Mouse (Mus musculus) intestine, embryonic 14.5 days (tissue): ENCODE data around the gene Stil. TPM values are rescaled to one million over a fixed set of nuclear protein-coding genes. Genes with fewer than 3 reads are reported as not detected.

Experiments used
- ATAC-seq: fragments of 200-750 bp; cut with Nextera tagmentation; replicated peaks from 2 replicates; pipeline ENCODE4 v1.8.0; 2017; ENCODE audit warnings: low read depth, moderate number of reproducible peaks, moderate TSS enrichment, moderate library complexity; ENCODE audit not compliant: low FRiP score, low TSS enrichment
- DNase-seq: peaks from one replicate; pipeline ENCODE4 v3.0.0-alpha.2; 2018; ENCODE audit warnings: low spot score
- H3K27ac ChIP-seq: fragments of 300-500 bp; sonication (generic); 2 replicates; pipeline ENCODE4 v1.5.1; 2014; ENCODE audit warnings: low read depth, mild to moderate bottlenecking, control low read depth
- H3K27me3 ChIP-seq: fragments of 300-500 bp; sonication (generic); replicated peaks from 2 replicates; pipeline ENCODE4 v1.6.1; 2014; ENCODE audit warnings: low read length, control low read depth; ENCODE audit not compliant: control insufficient read depth, insufficient read depth
- H3K36me3 ChIP-seq: fragments of 300-500 bp; sonication (generic); 2 replicates; pipeline ENCODE4 v1.6.1; 2014; ENCODE audit warnings: low read length, control low read depth; ENCODE audit not compliant: control insufficient read depth, insufficient read depth
- H3K4me1 ChIP-seq: fragments of 300-500 bp; sonication (generic); replicated peaks from 2 replicates; pipeline ENCODE4 v1.6.1; 2014; ENCODE audit warnings: low read length, control low read depth, mixed read lengths; ENCODE audit not compliant: control insufficient read depth, insufficient read depth
- H3K4me2 ChIP-seq: fragments of 300-500 bp; sonication (generic); 2 replicates; pipeline ENCODE4 v1.6.1; 2014; ENCODE audit warnings: low read length
- H3K4me3 ChIP-seq: fragments of 300-500 bp; sonication (generic); 2 replicates; pipeline ENCODE4 v1.5.1; 2014; ENCODE audit warnings: low read depth, low read length, control low read depth, mixed read lengths
- H3K9ac ChIP-seq: fragments of 300-500 bp; sonication (generic); 2 replicates; pipeline ENCODE4 v1.6.1; 2014; ENCODE audit warnings: mild to moderate bottlenecking, low read length
- H3K9me3 ChIP-seq: fragments of 300-500 bp; sonication (generic); 2 replicates; pipeline ENCODE4 v1.6.1; 2016; ENCODE audit warnings: low read length, control low read depth; ENCODE audit not compliant: control insufficient read depth
- WGBS: fragments of 180-500 bp; shearing (Covaris S2); extraction: QIAGEN DNeasy Blood & Tissue Kit; methylation state at CpG from one replicate; pipeline ENCODE4 v1.1.7; 2014; 5-methylcytosine and 5-hydroxymethylcytosine counted together
- polyA plus RNA-seq: library from polyadenylated mRNA; unstranded; fragments of >200 nt; fragmentation: Nextera tagmentation; extraction: Ambion mirVana; gene quantifications from 2 replicates; pipeline ENCODE4 v1.2.1, GENCODE M21; 2014

The Stil gene
- polyA plus RNA-seq, 1 experiment from 2014 or later, result 18.1 TPM

GRCm38 (mm10) chr4:115062540-115062874 is 62.5 kb downstream of the Stil start:
- ATAC-seq (no peak), DNase-seq (no peak)
- Histone ChIP-seq H3K27ac (no peak overlapping the region), H3K9ac (no peak overlapping the region), H3K36me3 (no peaks in the 10 kb centered on the region), H3K4me3 (peak overlapping the region; percentile 50), H3K4me1 (peaks cover 5% of the 10 kb centered on the region), H3K9me3 (no peaks in the 10 kb centered on the region), H3K4me2 (peak overlapping the region; percentile 94), H3K27me3 (peaks cover 96% of the 10 kb centered on the region)
- under 1% methylated on average over 9 of the region's 9 CpGs for WGBS

GRCm38 (mm10) chr4:115062875-115063517 is 63.0 kb downstream of the Stil start:
- Histone ChIP-seq H3K4me1 (peaks cover 5% of the 10 kb centered on the region), H3K36me3 (no peaks in the 10 kb centered on the region), H3K9ac (peak overlapping the region; percentile 27), H3K9me3 (no peaks in the 10 kb centered on the region), H3K4me2 (peak overlapping the region; percentile 94), H3K27me3 (peaks cover 92% of the 10 kb centered on the region), H3K4me3 (peak overlapping the region; percentile 50), H3K27ac (no peak overlapping the region)
- ATAC-seq (peak; percentile 78), DNase-seq (peak; percentile 68)
- under 1% methylated on average over 58 of the region's 58 CpGs for whole genome bisulfite sequencing

DNA sequence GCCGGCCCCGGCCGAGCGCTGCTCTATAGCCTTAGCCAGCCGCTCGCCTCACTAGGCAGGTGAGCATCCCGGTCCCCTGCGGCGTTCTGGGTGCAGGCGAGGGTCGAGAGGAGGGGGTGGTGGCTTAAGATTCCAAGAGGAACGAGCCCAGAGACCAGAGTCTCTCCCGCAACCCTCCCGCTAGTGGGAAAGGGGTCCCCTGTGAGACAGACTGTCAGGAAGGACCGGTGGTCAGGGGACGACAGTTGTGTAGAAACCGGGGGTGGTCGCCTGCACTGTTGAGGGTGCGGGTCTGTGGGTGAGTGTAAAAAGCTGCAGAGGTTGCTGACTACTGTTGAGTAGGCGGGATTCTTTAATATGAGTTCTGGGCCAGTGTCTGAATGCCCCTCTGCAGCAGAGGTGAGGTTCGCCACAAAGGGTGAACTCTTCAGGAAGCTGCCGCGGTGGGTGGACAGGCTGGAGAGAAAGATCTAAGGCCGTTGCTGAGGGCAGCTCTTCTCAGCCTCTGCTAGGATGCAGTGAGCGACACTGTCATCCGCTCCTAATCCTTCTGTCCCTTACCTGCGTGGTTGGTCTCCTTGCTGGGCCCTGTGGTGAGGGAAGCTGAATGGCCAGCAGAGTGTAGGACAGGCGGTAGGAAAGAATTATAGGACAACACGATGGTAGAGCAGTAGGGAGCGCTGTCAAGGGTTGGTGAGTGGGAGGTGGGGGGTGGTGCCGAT is 63.7 kb downstream of the Stil start:
- H3K27ac ChIP-seq, result no peak overlapping the region
- DNase-seq, result no peak
- H3K9ac ChIP-seq, result peak overlapping the region; percentile 27; the same call in 1 of the 2 replicates
- H3K36me3 ChIP-seq, result no peaks in the 10 kb centered on the region
- H3K4me3 ChIP-seq, result peak overlapping the region; percentile 50
- peak overlapping the region; percentile 94 for H3K4me2 ChIP-seq
- peaks cover 5% of the 10 kb centered on the region for H3K4me1 ChIP-seq
- H3K27me3 ChIP-seq, result peaks cover 85% of the 10 kb centered on the region
- ATAC-seq, result peak; percentile 26; the same call in 1 of the 2 replicates
- WGBS, result 2% methylated on average over 31 of the region's 31 CpGs
- no peaks in the 10 kb centered on the region for H3K9me3 ChIP-seq

DNA sequence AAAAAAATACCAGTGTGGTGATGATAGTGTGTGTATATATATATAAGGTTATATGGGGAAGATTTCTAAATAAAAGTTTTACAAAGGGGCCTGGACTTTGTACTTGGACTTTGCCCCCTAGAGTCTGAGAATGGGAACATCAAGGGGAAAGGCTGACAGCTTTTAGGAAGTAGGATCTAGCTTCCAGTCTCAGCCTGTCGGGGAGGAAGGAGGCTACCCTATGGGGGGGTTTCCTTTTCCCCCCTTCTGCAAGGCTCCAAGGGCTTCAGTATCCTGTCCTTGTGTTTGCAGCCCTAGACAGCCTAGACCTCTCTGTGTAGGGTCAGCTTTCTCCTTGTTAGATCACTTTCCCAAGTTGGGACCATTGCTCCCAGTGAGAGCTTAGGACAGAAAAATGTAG is 71.7 kb downstream of the Stil start:
- 56% methylated on average over 1 of the region's 1 CpGs for WGBS
- H3K27me3 ChIP-seq, result peaks cover 9% of the 10 kb centered on the region; the same call in 1 of the 2 replicates
- no peaks in the 10 kb centered on the region for H3K36me3 ChIP-seq
- ATAC-seq (no peak), DNase-seq (no peak)
- H3K9ac ChIP-seq, result no peak overlapping the region
- no peaks in the 10 kb centered on the region for H3K9me3 ChIP-seq
- H3K4me3 ChIP-seq, result no peak overlapping the region
- no peak overlapping the region for H3K27ac ChIP-seq
- no peaks in the 10 kb centered on the region for H3K4me1 ChIP-seq
- no peak overlapping the region for H3K4me2 ChIP-seq

- DNase-seq (no peak), ATAC-seq (no peak)
- Histone ChIP-seq H3K9ac (no peak overlapping the region), H3K4me2 (no peak overlapping the region), H3K27me3 (no peaks in the 10 kb centered on the region), H3K4me1 (peaks cover 7% of the 10 kb centered on the region; the same call in 1 of the 2 replicates), H3K9me3 (no peaks in the 10 kb centered on the region), H3K27ac (peak overlapping the region; percentile 27; the same call in 1 of the 2 replicates), H3K4me3 (no peak overlapping the region), H3K36me3 (no peaks in the 10 kb centered on the region)
- 87% methylated on average over 1 of the region's 1 CpGs for WGBS
These were observed 74.8 kb downstream of the Stil start for GRCm38 (mm10) chr4:115074789-115075188.

DNA sequence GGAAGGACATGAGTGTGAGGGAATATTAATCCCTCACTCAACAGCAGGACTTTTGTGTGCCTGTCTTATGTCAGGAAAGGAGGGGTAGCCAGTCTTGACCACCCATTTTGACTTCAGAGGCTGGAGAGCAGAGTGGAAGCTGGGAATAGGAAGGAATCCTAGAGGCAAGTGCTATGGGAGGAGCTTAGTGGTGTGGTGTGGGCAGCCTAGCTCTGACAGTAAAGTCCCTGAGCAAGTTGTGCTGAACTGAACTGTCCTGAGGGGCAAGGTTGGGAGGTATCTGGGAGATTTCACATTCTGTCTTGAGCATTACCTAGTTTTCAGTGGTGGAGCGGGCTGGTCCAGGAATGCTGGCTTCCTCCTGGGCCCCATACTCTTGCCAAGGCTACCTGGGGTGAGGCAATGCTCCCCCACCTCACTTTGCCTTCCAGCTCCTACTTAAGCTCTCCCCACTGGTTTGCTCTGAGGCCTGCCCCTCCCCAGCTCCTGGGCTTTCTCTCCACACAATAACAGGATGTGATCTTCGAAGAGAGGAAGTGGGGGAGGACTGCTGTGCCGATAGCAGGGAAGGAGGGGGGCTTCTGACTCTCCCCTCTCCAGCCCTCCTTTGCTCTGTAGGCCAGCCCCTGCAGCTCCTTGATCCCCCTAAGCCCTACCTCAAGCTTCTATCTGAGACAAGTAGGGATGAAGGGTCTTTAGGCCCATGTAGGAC is 75.4 kb downstream of the Stil start:
- no peaks in the 10 kb centered on the region for H3K36me3 ChIP-seq
- ATAC-seq (no peak), DNase-seq (no peak)
- H3K9me3 ChIP-seq, result no peaks in the 10 kb centered on the region
- H3K9ac ChIP-seq, result no peak overlapping the region
- WGBS, result 50% methylated on average over 3 of the region's 3 CpGs
- no peaks in the 10 kb centered on the region for H3K27me3 ChIP-seq
- H3K4me3 ChIP-seq, result no peak overlapping the region
- H3K27ac ChIP-seq, result no peak overlapping the region
- peaks cover 8% of the 10 kb centered on the region; the same call in 1 of the 2 replicates for H3K4me1 ChIP-seq
- no peak overlapping the region for H3K4me2 ChIP-seq

DNA sequence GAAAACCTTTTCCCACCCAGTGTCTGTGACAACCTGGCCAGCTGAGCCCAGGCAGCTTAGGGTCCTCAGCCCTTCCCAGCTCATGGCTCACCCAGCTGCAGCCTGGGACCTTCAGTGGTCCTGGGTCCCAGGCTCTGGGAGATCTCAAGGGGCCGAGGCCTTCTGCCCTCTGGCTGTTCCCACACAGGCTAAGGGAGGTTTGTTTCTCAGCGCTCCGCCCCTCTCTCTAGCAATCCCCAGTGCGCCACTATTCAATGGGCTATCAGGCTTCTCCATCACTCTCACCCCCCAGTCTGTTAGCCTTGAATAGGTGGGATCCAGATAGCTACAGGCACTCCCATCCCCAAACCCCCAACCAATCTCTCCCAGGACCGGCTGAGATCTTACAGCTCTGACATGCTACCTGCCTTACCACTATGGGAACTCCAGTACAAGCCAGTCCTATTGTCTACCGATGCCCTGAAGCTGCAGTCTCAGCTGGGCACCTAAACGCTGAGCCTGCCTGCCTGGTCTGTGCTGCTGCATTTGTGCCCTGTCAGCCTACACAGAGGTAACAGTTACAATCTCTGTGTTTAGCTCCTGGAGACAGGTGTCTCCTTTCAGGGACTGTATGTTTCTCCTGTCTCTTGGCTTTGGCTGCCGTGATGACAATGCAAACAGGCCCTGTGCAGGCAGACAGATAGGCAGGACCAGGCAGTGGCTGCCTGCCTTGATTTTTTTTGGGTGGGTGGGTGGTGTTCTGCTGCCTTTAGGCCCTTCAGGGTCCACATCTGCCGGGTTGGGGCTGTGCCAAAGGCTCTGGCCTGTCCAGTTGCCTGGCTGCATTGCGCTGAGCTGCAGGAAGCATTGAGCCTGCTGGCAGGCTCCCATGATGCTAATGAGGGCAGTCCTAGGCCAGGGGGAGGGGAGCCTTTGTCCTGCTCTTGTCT is 79.2 kb downstream of the Stil start:
- H3K9me3 ChIP-seq, result no peaks in the 10 kb centered on the region
- H3K9ac ChIP-seq, result no peak overlapping the region
- no peak overlapping the region for H3K4me3 ChIP-seq
- DNase-seq, result peak; percentile 66
- 29% methylated on average over 10 of the region's 10 CpGs for WGBS
- no peaks in the 10 kb centered on the region for H3K27me3 ChIP-seq
- no peak overlapping the region for H3K4me2 ChIP-seq
- H3K27ac ChIP-seq, result no peak overlapping the region
- peaks cover 8% of the 10 kb centered on the region; the same call in 1 of the 2 replicates for H3K4me1 ChIP-seq
- no peaks in the 10 kb centered on the region for H3K36me3 ChIP-seq
- peak; percentile 55; the same call in 1 of the 2 replicates for ATAC-seq

GRCm38 (mm10) chr4:115079821-115080349 is 79.9 kb downstream of the Stil start:
- Histone ChIP-seq H3K36me3 (no peaks in the 10 kb centered on the region), H3K27ac (no peak overlapping the region), H3K9me3 (no peaks in the 10 kb centered on the region), H3K27me3 (no peaks in the 10 kb centered on the region), H3K9ac (no peak overlapping the region), H3K4me3 (no peak overlapping the region), H3K4me1 (peaks cover 8% of the 10 kb centered on the region; the same call in 1 of the 2 replicates), H3K4me2 (no peak overlapping the region)
- 32% methylated on average over 5 of the region's 5 CpGs for WGBS
- no peak for DNase-seq
- no peak for ATAC-seq
